Mouse (Mus musculus) erythroblast, adult 5-6 weeks (primary cell): ENCODE data around the gene Lsr. TPM values are rescaled to one million over a fixed set of nuclear protein-coding genes. Genes with fewer than 3 reads are reported as not detected.
"Not testable (repeated sequence)": the region's sequence is repeated elsewhere in the genome, so short reads cannot be mapped to it uniquely, and the experiment has no call there.

Experiments
- ATAC-seq: replicated peaks from 2 replicates; pipeline ENCODE4 v1.8.0; 2016; ENCODE audit warnings: moderate number of reproducible peaks, mild to moderate bottlenecking, moderate TSS enrichment, inconsistent platforms; ENCODE audit not compliant: poor library complexity, low FRiP score, severe bottlenecking
- total RNA-seq, 2 experiments: library from RNA; stranded (forward) in 1 of 2; stranded (reverse) in 1 of 2; fragments of 150-400 nt in 1 of 2; fragments of 200-764, 138-1000 nt in 1 of 2; gene quantifications; 2 replicates each; pipeline versions ENCODE4 v1.2.3 to v1.2.4; 2015 to 2017; ENCODE audit warnings: low replicate concordance in 2 of 2

The Lsr gene
- total RNA-seq, 2 experiments from 2014 or later, result 0.77 to 2.9 TPM

- no peak for ATAC-seq
These were observed 7.6 kb downstream of the Lsr start for GRCm38 (mm10) chr7:30965677-30966076.

GRCm38 (mm10) chr7:30964366-30964765, 8.9 kb downstream of the Lsr start:
- ATAC-seq, result no peak

GRCm38 (mm10) chr7:30962862-30963261, 10.4 kb downstream of the Lsr start:
- ATAC-seq, result no peak

DNA sequence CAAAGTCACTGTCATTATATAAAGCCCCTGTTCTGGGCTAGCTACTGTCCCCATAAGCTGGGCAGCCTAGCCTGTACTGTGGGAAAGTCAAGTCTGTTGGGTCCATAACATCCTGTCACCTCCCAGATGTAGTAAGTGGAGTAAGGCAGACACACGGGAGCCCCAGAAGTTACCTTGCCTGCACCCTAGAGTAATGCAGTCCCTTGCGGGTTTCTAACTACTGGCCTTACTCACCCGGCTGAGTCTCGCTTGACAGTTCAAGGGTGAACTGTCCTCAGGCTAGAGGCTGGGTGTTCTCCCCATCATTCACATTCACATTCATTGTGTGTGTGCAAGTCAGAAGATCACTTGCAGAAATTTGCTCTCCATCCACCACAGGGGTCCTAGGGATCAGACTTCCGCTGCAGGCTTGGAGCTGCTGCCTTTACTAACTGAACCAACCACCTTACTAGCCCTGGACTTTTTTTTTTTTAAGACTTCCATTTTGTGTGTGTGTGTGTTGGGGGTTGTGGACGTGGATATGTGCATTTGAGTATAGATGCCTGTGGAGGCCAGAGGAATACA, 13.4 kb downstream of the Lsr start:
- ATAC-seq, result no peak

- ATAC-seq, result no peak
These were observed 14.3 kb downstream of the Lsr start for GRCm38 (mm10) chr7:30958866-30959487.

DNA sequence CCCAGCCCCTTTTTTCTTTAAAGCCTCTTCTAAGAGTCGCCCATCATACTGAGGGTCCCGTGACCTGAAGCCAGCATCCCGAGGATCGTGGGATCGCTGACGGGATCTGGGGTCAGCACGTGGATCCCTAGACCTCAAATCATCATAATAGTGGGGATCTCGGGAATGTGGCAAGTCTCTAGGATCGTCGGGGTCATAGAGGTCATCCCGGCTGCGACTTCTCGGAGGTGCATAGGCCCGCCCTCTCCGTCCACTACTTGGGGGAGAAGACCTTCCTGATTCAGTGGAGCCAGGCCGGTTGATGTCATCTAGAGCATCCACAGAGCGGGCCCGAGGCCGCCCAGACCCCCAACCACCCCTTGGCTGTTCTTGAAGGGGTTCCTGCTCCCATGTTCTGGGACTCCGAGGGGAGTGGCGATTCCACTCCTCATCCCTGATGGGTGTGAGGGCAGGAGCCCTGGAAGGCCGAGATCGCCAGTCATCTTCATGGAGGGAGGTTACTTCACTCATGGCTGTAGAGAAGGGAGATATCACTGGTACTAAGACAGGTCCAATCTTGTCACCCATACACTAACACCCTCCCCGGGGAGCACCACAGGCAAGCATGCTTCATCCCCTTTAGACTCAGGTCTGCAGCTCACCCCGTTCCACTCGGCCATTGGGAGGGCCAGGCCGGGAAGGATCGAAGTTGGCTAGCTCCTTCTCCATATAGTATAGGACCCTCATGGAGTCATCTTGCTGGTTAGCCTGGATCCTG, 15.0 kb downstream of the Lsr start:
- no peak for ATAC-seq

- peak; percentile 76 for ATAC-seq
These were observed 15.9 kb downstream of the Lsr start for GRCm38 (mm10) chr7:30957367-30957783.

GRCm38 (mm10) chr7:30956756-30957366, 16.4 kb downstream of the Lsr start, which contains the start of gene Usf2:
Usf2 (minus strand) TSS chr7:30956803.
- ATAC-seq, result peak; percentile 28

GRCm38 (mm10) chr7:30956357-30956751, 16.9 kb downstream of the Lsr start:
- no peak for ATAC-seq

GRCm38 (mm10) chr7:30955584-30956356, 17.5 kb downstream of the Lsr start:
- ATAC-seq, result peak; percentile 76

DNA sequence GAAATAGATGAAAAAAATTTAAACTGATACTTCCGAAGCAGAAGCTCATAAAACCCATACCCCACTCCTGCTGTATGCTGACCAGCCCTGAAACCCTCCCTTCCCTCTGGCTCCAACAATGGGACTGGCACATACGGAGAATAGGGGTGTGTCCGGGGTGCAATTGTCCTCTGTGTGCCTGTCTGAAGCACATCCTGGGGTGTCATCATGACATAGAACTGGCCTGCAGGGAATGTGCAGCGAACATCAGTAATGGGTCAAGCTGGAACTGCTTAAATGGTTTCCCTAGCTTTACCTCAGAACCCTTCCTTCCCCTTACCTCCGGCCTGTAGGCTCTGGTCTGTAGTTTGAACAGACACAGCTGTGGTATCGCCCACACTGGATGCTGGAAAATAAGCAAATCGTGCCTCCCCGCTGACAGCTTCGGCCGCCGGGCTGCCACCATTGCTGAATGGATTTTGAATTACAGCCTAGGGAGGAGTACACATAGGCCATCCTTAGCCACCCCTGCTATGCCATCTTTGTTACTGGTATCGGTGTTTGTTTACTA, 18.2 kb downstream of the Lsr start:
- ATAC-seq, result no peak

DNA sequence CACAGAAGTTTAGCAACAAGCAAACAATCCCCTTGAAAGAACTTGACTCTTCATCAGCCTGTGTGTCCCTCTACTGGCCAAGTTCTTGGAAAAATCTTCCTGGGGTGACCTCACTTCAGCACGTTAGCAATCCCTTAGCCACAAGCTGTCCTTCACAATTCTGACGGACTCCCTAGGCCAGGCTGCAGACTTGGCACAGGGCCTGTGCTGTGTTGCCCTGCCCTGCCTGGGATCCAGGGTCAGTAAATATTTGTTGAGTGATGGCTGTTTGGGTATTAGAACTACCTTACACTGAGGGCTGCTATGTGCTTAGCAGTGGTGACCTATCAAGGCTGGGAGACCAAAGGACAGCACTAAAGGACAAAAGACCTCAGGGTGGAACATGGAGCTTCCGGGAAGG, 19.2 kb downstream of the Lsr start:
- no peak for ATAC-seq

GRCm38 (mm10) chr7:30953459-30953858, 19.8 kb downstream of the Lsr start:
- ATAC-seq, result no peak

- ATAC-seq, result no peak
These were observed 20.6 kb downstream of the Lsr start for GRCm38 (mm10) chr7:30952441-30953265.

- ATAC-seq, result not testable (repeated sequence)
These were observed 23.4 kb downstream of the Lsr start for GRCm38 (mm10) chr7:30949902-30950301.

DNA sequence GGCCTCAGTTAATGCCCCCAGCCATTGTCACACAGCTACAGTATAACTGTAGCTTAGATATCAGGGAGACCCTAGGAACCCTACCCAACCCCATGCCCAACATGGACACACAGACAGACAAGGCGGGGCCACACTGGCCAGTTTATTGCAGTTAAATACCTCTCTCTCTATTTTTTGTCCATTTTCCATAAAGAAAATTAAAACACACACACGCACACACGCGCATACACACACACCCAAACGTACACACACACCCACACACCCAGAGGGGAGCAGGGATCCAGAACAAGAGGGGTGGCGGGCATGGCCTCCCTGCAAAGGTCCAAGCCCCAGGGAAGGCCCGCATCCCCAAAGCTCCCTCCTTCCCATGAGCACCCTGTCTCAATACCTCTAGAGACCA, 27.4 kb downstream of the Lsr start:
- no peak for ATAC-seq

DNA sequence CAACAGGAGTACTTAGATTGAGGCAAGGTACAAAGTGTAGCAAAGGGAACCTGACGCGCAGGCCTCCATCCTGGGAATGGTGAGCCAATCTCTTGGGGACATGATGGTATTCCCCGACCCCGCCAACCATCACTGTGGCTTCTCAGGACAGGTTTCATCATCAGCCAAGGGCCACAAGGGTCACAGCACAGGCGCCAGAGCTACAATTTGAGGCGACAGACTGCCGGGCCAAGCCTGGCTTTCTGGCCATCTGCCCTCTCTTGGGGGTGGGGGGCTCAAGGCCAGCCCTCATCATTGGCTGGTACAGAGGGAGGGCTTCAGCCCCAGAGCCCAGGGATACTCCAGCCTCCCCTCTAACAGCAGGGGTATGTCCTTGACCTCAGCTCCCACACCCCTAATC, 27.8 kb downstream of the Lsr start:
- 0 out of 2 replicates have a peak, but pooled peaks have one; percentile 24 for ATAC-seq

GRCm38 (mm10) chr7:30944706-30945105, 28.6 kb downstream of the Lsr start:
- ATAC-seq, result not testable (repeated sequence)
